Comparison of ENCODE assay signal across 7 mouse cellular contexts in genomic region chr10:61965386-61965841, GRCm38 (mm10). TPM values are rescaled to one million over a fixed set of nuclear protein-coding genes. Genes with fewer than 3 reads are reported as not detected.
A peak's percentile ranks its signal among the peaks of the same experiment; 100 is the strongest.
DNase-seq lines count a peak whose midpoint lies in the region; ATAC-seq lines count a peak whose summit lies in the region.

No protein-coding gene starts in this region.

- 10% methylated on average over 7 of the region's 7 CpGs for WGBS in kidney, embryonic 15.5 days
- WGBS in forebrain, embryonic 13.5 days, result 16% methylated on average over 7 of the region's 7 CpGs
- WGBS in limb, embryonic 12.5 days, result 11% methylated on average over 7 of the region's 7 CpGs

- no peak for DNase-seq in kidney, postnatal 14 days
- peak; percentile 83 to 89 for DNase-seq in cerebellum, postnatal 10 days
- no peak for DNase-seq in ovary, postnatal 36 days (ENCODE audit: low spot score)
- DNase-seq in thymus, postnatal 14 days, result no peak

- no peaks in the 10 kb centered on the region for H3K36me3 ChIP-seq in kidney, embryonic 15.5 days
- H3K36me3 ChIP-seq in forebrain, embryonic 13.5 days (ENCODE audit: poor library complexity, severe bottlenecking), result no peaks in the 10 kb centered on the region
- H3K36me3 ChIP-seq in limb, embryonic 12.5 days, result no peaks in the 10 kb centered on the region

- peak overlapping the region; percentile 3; the same call in 1 of the 2 replicates for H3K27ac ChIP-seq in kidney, embryonic 15.5 days
- no peak overlapping the region for H3K27ac ChIP-seq in forebrain, embryonic 13.5 days
- no peak overlapping the region for H3K27ac ChIP-seq in limb, embryonic 12.5 days

- H3K4me2 ChIP-seq in kidney, embryonic 15.5 days, result no peak overlapping the region
- no peak overlapping the region for H3K4me2 ChIP-seq in forebrain, embryonic 13.5 days
- H3K4me2 ChIP-seq in limb, embryonic 12.5 days, result no peak overlapping the region

- H3K27me3 ChIP-seq in kidney, embryonic 15.5 days, result no peaks in the 10 kb centered on the region
- H3K27me3 ChIP-seq in forebrain, embryonic 13.5 days, result no peaks in the 10 kb centered on the region
- no peaks in the 10 kb centered on the region for H3K27me3 ChIP-seq in limb, embryonic 12.5 days

- peak; percentile 89 for ATAC-seq in kidney, embryonic 15.5 days (replicated peaks; ENCODE audit: low FRiP score)
- ATAC-seq in forebrain, embryonic 13.5 days, result peak; percentile 45; the same call in 1 of the 2 replicates
- ATAC-seq in limb, embryonic 12.5 days (ENCODE audit: insufficient number of reproducible peaks, insufficient read depth, low FRiP score, low TSS enrichment, low read depth), result peak; percentile 67

- H3K4me1 ChIP-seq in kidney, embryonic 15.5 days, result peaks cover 21% of the 10 kb centered on the region
- peaks cover 8% of the 10 kb centered on the region for H3K4me1 ChIP-seq in forebrain, embryonic 13.5 days
- peaks cover 8% of the 10 kb centered on the region for H3K4me1 ChIP-seq in limb, embryonic 12.5 days (replicated peaks)

- H3K4me3 ChIP-seq in kidney, embryonic 15.5 days (replicated peaks), result no peak overlapping the region
- no peak overlapping the region for H3K4me3 ChIP-seq in forebrain, embryonic 13.5 days
- H3K4me3 ChIP-seq in limb, embryonic 12.5 days (replicated peaks), result no peak overlapping the region

- no peak overlapping the region for H3K9ac ChIP-seq in kidney, embryonic 15.5 days
- H3K9ac ChIP-seq in forebrain, embryonic 13.5 days, result 0 out of 2 replicates have a peak overlapping the region, but pooled peaks have one; percentile 16
- H3K9ac ChIP-seq in limb, embryonic 12.5 days (replicated peaks), result no peak overlapping the region

- H3K9me3 ChIP-seq in kidney, embryonic 15.5 days (replicated peaks), result no peaks in the 10 kb centered on the region
- no peaks in the 10 kb centered on the region for H3K9me3 ChIP-seq in forebrain, embryonic 13.5 days (replicated peaks)
- H3K9me3 ChIP-seq in limb, embryonic 12.5 days, result no peaks in the 10 kb centered on the region

RNA-seq across cellular contexts. Expression of gene Col13a1, which starts 13.5 kb away (rescaled TPM):
- polyA plus RNA-seq in kidney, embryonic 15.5 days (2015; fragmentation: Nextera tagmentation; extraction: Ambion mirVana), result 6.0 and 6.8 TPM in 2 replicates
- 0.42 and 0.62 TPM in 2 replicates for polyA plus RNA-seq in forebrain, embryonic 13.5 days (2015; fragmentation: Nextera tagmentation; extraction: Ambion mirVana)
- 3.0 and 3.9 TPM in 2 replicates for polyA plus RNA-seq in limb, embryonic 12.5 days (2016; fragmentation: Nextera tagmentation; extraction: Ambion mirVana)

Comparison
In these comparisons a context has a peak if more than half of its experiments do, and no peak if none do; other contexts are left out.
1. DNase-seq: peak in cerebellum, postnatal 10 days (2 of 2); none in kidney, postnatal 14 days (single experiment), ovary, postnatal 36 days (single experiment) and thymus, postnatal 14 days (single experiment).
2. Peak in every context shown above with its lines, with median percentiles within 50 percentile points of each other: ATAC-seq.